Comparison of ENCODE assay signal across 17 mouse cellular contexts in genomic region chr16:85300092-85300853, GRCm38 (mm10).
DNase-seq lines count a peak whose midpoint lies in the region; ATAC-seq and TF ChIP-seq lines count a peak whose summit lies in the region.
"Had no signal": no experiment of that assay in that cellular context is flagged by ENCODE, and none has a peak within 500 bp of the region (broad histone marks: within the 10 kb centered on the region; RNA-seq: fewer than 3 reads in every experiment).

No protein-coding gene starts in this region.

- no peak for TF ChIP-seq CTCF in brain, embryonic 14.5 days (IDR thresholded peaks at IDR 0.05; ENCODE audit: borderline replicate concordance, extremely low read depth, insufficient read depth, insufficient read length)
- TF ChIP-seq CTCF in hindbrain, postnatal 0 days (IDR thresholded peaks at IDR 0.05; ENCODE audit: low read depth) = no peak

- peak; percentile 77 for DNase-seq in brain, embryonic 14.5 days (ENCODE audit: low read depth)
- DNase-seq in hindbrain, postnatal 0 days (ENCODE audit: low spot score) = peak; percentile 68
- DNase-seq in thymus, postnatal 25 days = no peak
- DNase-seq: adrenal gland, postnatal 36 days; B cell, adult 2 months; lung, adult 2 months; lung, postnatal 36 days; right cerebral cortex, adult 18-20 months; spleen, adult 18-20 months had no signal

- peak overlapping the region; percentile 48; the same call in 1 of the 2 replicates for H3K27ac ChIP-seq in hindbrain, embryonic 13.5 days
- H3K27ac ChIP-seq in hindbrain, embryonic 12.5 days = no peak overlapping the region
- H3K27ac ChIP-seq in forebrain, embryonic 13.5 days = no peak overlapping the region
- no peak overlapping the region for H3K27ac ChIP-seq in hindbrain, postnatal 0 days
- no peak overlapping the region for H3K27ac ChIP-seq in liver, embryonic 12.5 days
- H3K27ac ChIP-seq: intestine, embryonic 15.5 days had no signal

- no peaks in the 10 kb centered on the region for H3K27me3 ChIP-seq in hindbrain, embryonic 13.5 days
- no peaks in the 10 kb centered on the region for H3K27me3 ChIP-seq in hindbrain, embryonic 12.5 days
- H3K27me3 ChIP-seq in forebrain, embryonic 13.5 days = no peaks in the 10 kb centered on the region
- H3K27me3 ChIP-seq in hindbrain, postnatal 0 days (ENCODE audit: insufficient read depth, low read length) = no peaks in the 10 kb centered on the region
- H3K27me3 ChIP-seq in liver, embryonic 12.5 days (replicated peaks) = no peaks in the 10 kb centered on the region
- H3K27me3 ChIP-seq: heart, embryonic 12.5 days; intestine, embryonic 15.5 days had no signal

- H3K9ac ChIP-seq in hindbrain, embryonic 13.5 days = no peak overlapping the region
- H3K9ac ChIP-seq in hindbrain, embryonic 12.5 days = no peak overlapping the region
- no peak overlapping the region for H3K9ac ChIP-seq in forebrain, embryonic 13.5 days
- H3K9ac ChIP-seq in hindbrain, postnatal 0 days (replicated peaks; ENCODE audit: low read length) = no peak overlapping the region
- no peak overlapping the region for H3K9ac ChIP-seq in liver, embryonic 12.5 days
- H3K9ac ChIP-seq: heart, embryonic 12.5 days; intestine, embryonic 15.5 days had no signal

- no peaks in the 10 kb centered on the region for H3K36me3 ChIP-seq in hindbrain, embryonic 13.5 days
- H3K36me3 ChIP-seq in hindbrain, embryonic 12.5 days = no peaks in the 10 kb centered on the region
- no peaks in the 10 kb centered on the region for H3K36me3 ChIP-seq in forebrain, embryonic 13.5 days (ENCODE audit: poor library complexity, severe bottlenecking)
- H3K36me3 ChIP-seq in hindbrain, postnatal 0 days (ENCODE audit: insufficient read depth, low read length) = no peaks in the 10 kb centered on the region
- no peaks in the 10 kb centered on the region for H3K36me3 ChIP-seq in liver, embryonic 12.5 days
- H3K36me3 ChIP-seq: heart, embryonic 12.5 days; intestine, embryonic 15.5 days had no signal

- no peak overlapping the region for H3K4me2 ChIP-seq in hindbrain, embryonic 13.5 days
- H3K4me2 ChIP-seq in hindbrain, embryonic 12.5 days (replicated peaks) = no peak overlapping the region
- no peak overlapping the region for H3K4me2 ChIP-seq in forebrain, embryonic 13.5 days
- no peak overlapping the region for H3K4me2 ChIP-seq in hindbrain, postnatal 0 days (ENCODE audit: low read depth, low read length)
- no peak overlapping the region for H3K4me2 ChIP-seq in liver, embryonic 12.5 days
- H3K4me2 ChIP-seq: heart, embryonic 12.5 days; intestine, embryonic 15.5 days had no signal

- H3K4me3 ChIP-seq in hindbrain, embryonic 13.5 days = no peak overlapping the region
- no peak overlapping the region for H3K4me3 ChIP-seq in hindbrain, embryonic 12.5 days
- no peak overlapping the region for H3K4me3 ChIP-seq in forebrain, embryonic 13.5 days
- H3K4me3 ChIP-seq in hindbrain, postnatal 0 days (ENCODE audit: low read length) = no peak overlapping the region
- H3K4me3 ChIP-seq in liver, embryonic 12.5 days = no peak overlapping the region
- H3K4me3 ChIP-seq: heart, embryonic 12.5 days; intestine, embryonic 15.5 days had no signal

- H3K9me3 ChIP-seq in hindbrain, embryonic 13.5 days = no peaks in the 10 kb centered on the region
- H3K9me3 ChIP-seq in hindbrain, embryonic 12.5 days (replicated peaks) = no peaks in the 10 kb centered on the region
- H3K9me3 ChIP-seq in forebrain, embryonic 13.5 days (replicated peaks) = no peaks in the 10 kb centered on the region
- H3K9me3 ChIP-seq in hindbrain, postnatal 0 days (ENCODE audit: low read length) = no peaks in the 10 kb centered on the region
- H3K9me3 ChIP-seq in liver, embryonic 12.5 days (replicated peaks) = no peaks in the 10 kb centered on the region
- H3K9me3 ChIP-seq: heart, embryonic 12.5 days; intestine, embryonic 15.5 days had no signal

- 50% methylated on average over 13 of the region's 13 CpGs for WGBS in hindbrain, embryonic 13.5 days
- WGBS in hindbrain, embryonic 12.5 days = 56% methylated on average over 13 of the region's 13 CpGs
- WGBS in forebrain, embryonic 13.5 days = 51% methylated on average over 13 of the region's 13 CpGs
- WGBS in hindbrain, postnatal 0 days = 42% methylated on average over 13 of the region's 13 CpGs
- 66% methylated on average over 13 of the region's 13 CpGs for WGBS in liver, embryonic 12.5 days (ENCODE audit: insufficient replicate concordance)

- peak; percentile 66 for ATAC-seq in hindbrain, embryonic 13.5 days (ENCODE audit: low FRiP score)
- ATAC-seq in hindbrain, embryonic 12.5 days (ENCODE audit: low FRiP score) = no peak
- ATAC-seq in forebrain, embryonic 13.5 days = peak; percentile 77
- ATAC-seq in hindbrain, postnatal 0 days = peak; percentile 95
- ATAC-seq in liver, embryonic 12.5 days = no peak
- ATAC-seq in activated CD4-positive, CD25-positive, alpha-beta regulatory T cell, adult 4 months = no peak
- ATAC-seq: intestine, embryonic 15.5 days; Patski had no signal

- peaks cover 7% of the 10 kb centered on the region for H3K4me1 ChIP-seq in hindbrain, embryonic 13.5 days (replicated peaks)
- 0 out of 2 replicates have a peak, but pooled peaks cover 5% of the 10 kb centered on the region for H3K4me1 ChIP-seq in hindbrain, embryonic 12.5 days
- H3K4me1 ChIP-seq in forebrain, embryonic 13.5 days = no peaks in the 10 kb centered on the region
- H3K4me1 ChIP-seq in hindbrain, postnatal 0 days (ENCODE audit: insufficient read depth, low read length) = no peaks in the 10 kb centered on the region
- no peaks in the 10 kb centered on the region for H3K4me1 ChIP-seq in liver, embryonic 12.5 days
- H3K4me1 ChIP-seq: heart, embryonic 12.5 days; intestine, embryonic 15.5 days had no signal

- no peak for TF ChIP-seq POLR2A in brain, embryonic 14.5 days (IDR thresholded peaks at IDR 0.05; ENCODE audit: borderline replicate concordance, extremely low read depth, insufficient read depth, insufficient read length, poor library complexity, severe bottlenecking)

Comparison
In these comparisons a context has a peak if more than half of its experiments do, and no peak if none do; other contexts are left out.
1. ATAC-seq: peak in hindbrain, embryonic 13.5 days (single experiment), forebrain, embryonic 13.5 days (single experiment) and hindbrain, postnatal 0 days (single experiment); none in hindbrain, embryonic 12.5 days (single experiment), liver, embryonic 12.5 days (single experiment) and activated CD4-positive, CD25-positive, alpha-beta regulatory T cell, adult 4 months (single experiment).